Mouse (Mus musculus) stomach, postnatal 0 days (tissue): ENCODE results near the gene Fam160b1.

Experiments
- CTCF ChIP-seq: IDR thresholded peaks from 2 replicates; pipeline ENCODE4 v1.5.1; 2016; ENCODE audit warnings: antibody characterized with exemption, low read depth, mild to moderate bottlenecking, moderate library complexity
- EP300 ChIP-seq: optimal IDR thresholded peaks from 2 replicates; pipeline ENCODE3; 2016; ENCODE audit warnings: antibody characterized with exemption

- TF ChIP-seq CTCF (no peak), EP300 (no peak)
Measured at GRCm38 (mm10) chr19:57361131-57361938, 855 bp downstream of the Fam160b1 start.
